Mouse (Mus musculus) intestine, postnatal 0 days (tissue): ENCODE measurements around the gene Ulk3. TPM values are rescaled to one million over a fixed set of nuclear protein-coding genes. Genes with fewer than 3 reads are reported as not detected.

Source experiments
- ATAC-seq: fragments of 200-750 bp; cut with Nextera tagmentation; 2 replicates; pipeline ENCODE4 v1.8.0; 2017; ENCODE audit warnings: mild to moderate bottlenecking, moderate TSS enrichment, moderate library complexity
- H3K27ac ChIP-seq: fragments of 300-500 bp; sonication (generic); 2 replicates; pipeline ENCODE4 v1.5.1; 2014; ENCODE audit warnings: mild to moderate bottlenecking, low read depth, low read length, moderate library complexity
- H3K27me3 ChIP-seq: fragments of 300-500 bp; sonication (generic); replicated peaks from 2 replicates; pipeline ENCODE4 v1.6.1; 2014; ENCODE audit warnings: low read length, mixed read lengths; ENCODE audit not compliant: control insufficient read depth, insufficient read depth
- H3K36me3 ChIP-seq: fragments of 300-500 bp; sonication (generic); 2 replicates; pipeline ENCODE4 v1.6.1; 2014; ENCODE audit warnings: mild to moderate bottlenecking, moderate library complexity; ENCODE audit not compliant: control insufficient read depth, insufficient read depth
- H3K4me1 ChIP-seq: fragments of 300-500 bp; sonication (generic); replicated peaks from 2 replicates; pipeline ENCODE4 v1.6.1; 2014; ENCODE audit warnings: antibody characterized with exemption, low read length, mixed read lengths; ENCODE audit not compliant: control insufficient read depth, insufficient read depth
- H3K4me2 ChIP-seq: fragments of 300-500 bp; sonication (generic); replicated peaks from 2 replicates; pipeline ENCODE4 v1.6.1; 2014; ENCODE audit warnings: low read depth, mild to moderate bottlenecking, moderate library complexity
- H3K4me3 ChIP-seq: fragments of 300-500 bp; sonication (generic); 2 replicates; pipeline ENCODE4 v1.5.1; 2014; ENCODE audit warnings: low read depth, low read length
- H3K9ac ChIP-seq: fragments of 300-500 bp; sonication (generic); 2 replicates; pipeline ENCODE4 v1.6.1; 2014; ENCODE audit warnings: mild to moderate bottlenecking, low read depth, low read length
- H3K9me3 ChIP-seq: fragments of 300-500 bp; sonication (generic); 2 replicates; pipeline ENCODE4 v1.6.1; 2016; ENCODE audit warnings: mixed run types; ENCODE audit not compliant: control insufficient read depth
- CTCF ChIP-seq: sonication (generic); IDR thresholded peaks from 2 replicates; pipeline ENCODE4 v1.5.1; 2016; ENCODE audit warnings: low read depth, mild to moderate bottlenecking, control low read depth, antibody characterized with exemption, moderate library complexity
- WGBS: fragments of 180-500 bp; shearing (Covaris S2); extraction: QIAGEN DNeasy Blood & Tissue Kit; methylation state at CpG from one replicate; pipeline ENCODE4 v1.1.7; 2014; 5-methylcytosine and 5-hydroxymethylcytosine counted together
- polyA plus RNA-seq: library from polyadenylated mRNA; unstranded; fragments of >200 nt; fragmentation: Nextera tagmentation; extraction: Ambion mirVana; gene quantifications from 2 replicates; pipeline ENCODE4 v1.2.1, GENCODE M21; 2015

The Ulk3 gene
- polyA plus RNA-seq, 1 experiment from 2014 or later = 8.3 TPM

DNA sequence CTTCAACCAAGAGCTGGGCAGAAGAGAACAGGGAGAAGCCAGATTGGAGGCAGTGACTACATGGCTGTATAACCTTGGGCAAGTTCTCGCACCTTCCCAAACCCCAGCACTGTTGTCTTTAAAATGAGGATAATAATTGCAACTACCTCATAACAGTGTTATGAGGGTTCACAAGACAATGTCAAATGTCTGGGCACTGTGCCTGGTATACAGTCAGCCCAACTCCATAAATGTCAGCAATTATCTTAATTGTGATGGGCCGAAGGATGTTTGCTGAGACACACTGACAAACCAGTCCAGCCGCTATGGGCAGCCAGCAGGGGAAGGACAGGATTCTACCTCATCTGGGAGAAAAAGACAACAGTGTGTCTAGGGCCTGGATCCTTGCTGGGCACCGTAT, 25.5 kb downstream of the Ulk3 start:
- WGBS = 62% methylated on average over 4 of the region's 4 CpGs
- no peak for ATAC-seq

DNA sequence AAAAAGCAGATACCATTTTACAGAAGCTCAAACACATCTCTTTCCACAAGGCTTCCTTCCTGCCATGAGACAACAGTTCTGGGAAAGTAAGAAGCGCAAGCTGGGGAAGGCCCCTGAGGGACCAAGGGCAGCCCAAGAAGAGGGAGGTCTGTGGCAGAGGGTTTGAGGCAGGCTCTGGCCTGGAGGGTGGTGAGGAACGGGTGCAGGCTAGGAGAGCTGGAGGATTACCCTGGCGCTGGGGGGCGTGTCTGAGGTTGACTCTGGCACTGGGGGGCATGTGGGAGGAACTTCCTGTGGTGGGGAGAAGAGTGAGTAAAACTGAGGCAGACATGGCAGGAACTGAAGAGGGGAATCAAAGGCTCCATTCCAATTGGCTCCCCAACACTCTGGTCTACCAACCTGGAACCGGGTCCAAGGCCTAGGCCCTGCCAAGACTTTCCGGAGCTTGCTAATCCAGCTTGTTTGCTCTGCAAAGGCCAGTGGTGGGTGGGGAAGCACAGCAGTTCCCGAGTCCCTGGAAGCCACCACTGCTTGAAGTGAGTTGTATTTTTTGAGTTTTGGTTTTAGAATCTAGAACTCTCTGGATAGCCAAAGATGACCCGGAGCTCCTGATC, 28.4 kb downstream of the Ulk3 start:
- H3K4me3 ChIP-seq = no peak overlapping the region
- H3K9ac ChIP-seq = no peak overlapping the region
- no peak for ATAC-seq
- H3K9me3 ChIP-seq = no peaks in the 10 kb centered on the region
- no peak overlapping the region for H3K27ac ChIP-seq
- no peak overlapping the region for H3K4me2 ChIP-seq
- no peaks in the 10 kb centered on the region for H3K36me3 ChIP-seq
- WGBS = 66% methylated on average over 8 of the region's 8 CpGs
- H3K4me1 ChIP-seq = no peaks in the 10 kb centered on the region
- H3K27me3 ChIP-seq = no peaks in the 10 kb centered on the region
- TF ChIP-seq CTCF = no peak

More for the DNA sequence above, 25.5 kb downstream of the Ulk3 start:
- Histone ChIP-seq H3K27ac (no peak overlapping the region), H3K9me3 (no peaks in the 10 kb centered on the region), H3K4me2 (no peak overlapping the region), H3K27me3 (no peaks in the 10 kb centered on the region), H3K9ac (no peak overlapping the region), H3K4me1 (no peaks in the 10 kb centered on the region), H3K4me3 (no peak overlapping the region), H3K36me3 (no peaks in the 10 kb centered on the region)
- TF ChIP-seq CTCF = no peak

DNA sequence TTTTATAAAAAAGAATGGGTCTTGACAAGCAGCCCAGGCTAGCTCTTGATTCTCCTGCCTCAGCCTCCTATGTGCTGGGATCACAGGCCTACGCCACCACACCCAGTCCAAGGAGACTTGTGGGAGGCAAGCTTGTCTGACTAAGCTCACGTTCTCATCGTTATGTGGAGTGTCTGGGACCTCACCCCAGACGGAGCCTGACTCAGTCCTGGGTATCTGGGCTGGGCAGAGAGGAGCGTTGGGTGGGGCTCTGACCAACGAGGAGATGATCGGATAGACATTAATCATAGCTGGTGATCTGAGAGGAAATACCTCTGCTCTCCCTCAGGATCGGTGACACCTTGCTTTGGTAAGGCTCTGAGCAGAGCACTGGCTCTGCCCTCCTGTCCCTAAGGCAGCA, 29.6 kb downstream of the Ulk3 start:
- WGBS = 46% methylated on average over 8 of the region's 8 CpGs
- Histone ChIP-seq H3K27me3 (no peaks in the 10 kb centered on the region), H3K4me3 (no peak overlapping the region), H3K9ac (no peak overlapping the region), H3K9me3 (no peaks in the 10 kb centered on the region), H3K36me3 (no peaks in the 10 kb centered on the region), H3K27ac (no peak overlapping the region), H3K4me1 (no peaks in the 10 kb centered on the region), H3K4me2 (no peak overlapping the region)
- TF ChIP-seq CTCF = no peak
- ATAC-seq = no peak

DNA sequence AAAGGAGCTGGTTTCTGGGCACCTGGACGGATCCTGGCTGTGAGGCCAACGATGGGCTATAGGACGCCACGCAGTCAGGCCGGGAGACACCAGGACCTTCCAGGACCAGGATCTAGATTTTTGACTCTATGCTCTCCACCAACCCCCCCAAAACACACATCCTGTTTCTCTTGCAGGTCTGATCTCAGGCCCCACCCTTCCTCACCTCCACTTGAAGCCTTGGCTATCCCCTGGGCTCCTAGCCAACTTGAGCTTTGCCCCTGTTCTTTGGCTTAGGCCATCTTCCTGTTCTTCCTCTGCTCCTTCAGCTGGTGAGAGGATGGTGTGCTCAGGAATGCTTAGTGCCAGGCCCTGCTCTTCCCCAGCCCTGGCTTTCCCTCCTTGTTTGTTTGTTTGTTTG, 31.4 kb downstream of the Ulk3 start, which contains the start of gene Lman1l:
Gene Lman1l (minus strand): TSS at position 101 of the 400 bp plus-strand sequence.
- Histone ChIP-seq H3K9ac (no peak within 1 kb of the TSS), H3K9me3 (no peaks in the 10 kb centered on the region), H3K36me3 (peaks cover 12% of the 10 kb centered on the region; the same call in 1 of the 2 replicates), H3K4me1 (no peaks in the 10 kb centered on the region), H3K4me2 (no peak within 1 kb of the TSS), H3K4me3 (no peak within 1 kb of the TSS), H3K27me3 (no peaks in the 10 kb centered on the region), H3K27ac (no peak within 1 kb of the TSS)
- 91% methylated on average over 5 of the region's 5 CpGs for WGBS
- no peak for ATAC-seq
- no peak for TF ChIP-seq CTCF

DNA sequence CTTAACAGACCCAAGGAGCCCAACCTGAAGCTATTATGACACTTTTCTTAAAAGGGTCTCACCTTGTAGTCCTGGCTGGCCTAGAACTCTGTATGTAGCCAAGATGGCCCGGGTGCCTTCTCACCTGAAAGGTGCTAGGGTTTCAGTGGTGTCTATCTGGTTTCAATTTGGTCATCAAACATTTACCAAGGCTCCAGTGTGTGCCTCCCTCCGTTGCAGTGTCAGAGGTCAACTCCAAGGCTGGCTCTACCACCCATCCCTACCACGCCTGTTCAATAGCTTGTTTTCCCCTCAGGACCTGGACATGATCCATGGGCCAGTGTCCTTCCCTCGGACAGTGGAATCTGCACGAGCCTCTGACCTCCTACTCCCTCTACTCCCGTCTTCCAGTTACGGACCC, 35.0 kb downstream of the Ulk3 start:
- no peaks in the 10 kb centered on the region for H3K9me3 ChIP-seq
- ATAC-seq = no peak
- H3K36me3 ChIP-seq = peaks cover 48% of the 10 kb centered on the region
- H3K4me3 ChIP-seq = no peak overlapping the region
- 72% methylated on average over 7 of the region's 7 CpGs for WGBS
- no peak overlapping the region for H3K27ac ChIP-seq
- no peak overlapping the region for H3K4me2 ChIP-seq
- no peak overlapping the region for H3K9ac ChIP-seq
- no peak for TF ChIP-seq CTCF
- no peaks in the 10 kb centered on the region for H3K27me3 ChIP-seq
- no peaks in the 10 kb centered on the region for H3K4me1 ChIP-seq

DNA sequence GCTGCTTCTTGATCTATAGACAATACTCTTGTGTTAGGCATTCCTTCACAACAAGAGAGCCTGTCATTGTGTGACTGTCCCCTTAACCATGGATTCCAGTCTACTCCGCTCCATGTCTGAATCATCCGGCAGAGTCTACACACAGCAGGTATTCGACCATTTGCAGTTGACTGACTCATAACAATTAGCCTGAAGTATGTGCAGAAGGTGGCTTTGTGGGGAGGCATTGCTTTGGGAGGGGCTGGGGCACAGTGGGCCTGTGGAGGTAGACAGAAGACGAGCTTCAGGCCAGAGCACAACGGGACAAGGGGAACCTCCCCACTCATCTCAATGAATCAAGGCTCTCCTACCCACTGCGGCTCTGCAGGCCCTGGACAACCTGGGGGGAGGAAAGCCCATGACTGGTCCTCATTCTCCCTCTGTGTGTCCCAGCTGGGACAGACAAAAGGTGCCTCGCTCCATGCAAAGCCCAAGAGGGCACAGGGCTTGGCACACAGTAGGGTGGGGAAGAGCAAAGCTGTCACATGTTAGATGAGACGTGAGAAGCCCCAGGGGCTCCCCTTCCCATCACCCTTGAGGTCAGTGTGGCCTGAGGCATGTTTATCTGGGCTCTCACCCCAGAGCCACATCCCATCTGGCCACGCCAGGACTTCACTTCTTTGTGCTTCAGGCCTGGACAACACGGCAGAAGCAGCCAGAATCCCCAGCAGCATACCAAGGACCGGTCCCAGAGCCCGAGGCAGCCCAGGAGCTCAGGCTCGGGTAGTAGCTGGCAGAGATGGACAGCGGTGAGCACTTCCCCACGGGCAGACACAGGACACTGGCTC, 36.6 kb downstream of the Ulk3 start:
- H3K27me3 ChIP-seq = no peaks in the 10 kb centered on the region
- H3K4me3 ChIP-seq = no peak overlapping the region
- no peak for TF ChIP-seq CTCF
- no peaks in the 10 kb centered on the region for H3K9me3 ChIP-seq
- H3K36me3 ChIP-seq = peaks cover 64% of the 10 kb centered on the region
- WGBS = 90% methylated on average over 15 of the region's 15 CpGs
- no peak overlapping the region for H3K4me2 ChIP-seq
- H3K27ac ChIP-seq = no peak overlapping the region
- ATAC-seq = no peak
- no peaks in the 10 kb centered on the region for H3K4me1 ChIP-seq
- H3K9ac ChIP-seq = no peak overlapping the region
